In genomic region chr4:139821491-139822160, GRCm38 (mm10) we compare ENCODE assay signal across 9 mouse cellular contexts. TPM values are rescaled to one million over a fixed set of nuclear protein-coding genes. Genes with fewer than 3 reads are reported as not detected.
DNase-seq lines count a peak whose midpoint lies in the region.
"Had no signal": no experiment of that assay in that cellular context is flagged by ENCODE, and none has a peak within 500 bp of the region (broad histone marks: within the 10 kb centered on the region; RNA-seq: fewer than 3 reads in every experiment).

No protein-coding gene starts in this region.

- WGBS in midbrain, embryonic 10.5 days: under 1% methylated on average over 65 of the region's 65 CpGs

- peak; percentile 70 for DNase-seq in gastrocnemius, postnatal 10 days
- DNase-seq in gastrocnemius, adult 18-20 months (ENCODE audit: low spot score): no peak
- DNase-seq in adrenal gland, postnatal 14 days: peak; percentile 28
- DNase-seq in heart, postnatal 4 days: peak; percentile 14
- DNase-seq in midbrain, embryonic 10.5 days (ENCODE audit: low spot score): peak; percentile 88
- no peak for DNase-seq in ovary, postnatal 14 days (ENCODE audit: low spot score)
- no peak for DNase-seq in left cerebral cortex, postnatal 25 days (ENCODE audit: low spot score in 2 of 2)
- no peak for DNase-seq in right cerebral cortex, postnatal 36 days (ENCODE audit: low spot score in 2 of 2)

- peaks cover 100% of the 10 kb centered on the region for H3K4me1 ChIP-seq in midbrain, embryonic 10.5 days

- intact Hi-C loops in left cerebral cortex, postnatal 25 days (cut with DNase I): no loop called here

- H3K4me3 ChIP-seq in midbrain, embryonic 10.5 days: peak overlapping the region; percentile 53

- H3K36me3 ChIP-seq in midbrain, embryonic 10.5 days: 0 out of 2 replicates have a peak, but pooled peaks cover 3% of the 10 kb centered on the region

- H3K9me3 ChIP-seq in midbrain, embryonic 10.5 days (replicated peaks): no peaks in the 10 kb centered on the region

- peaks cover 100% of the 10 kb centered on the region for H3K27me3 ChIP-seq in midbrain, embryonic 10.5 days (ENCODE audit: low read depth, poor library complexity, severe bottlenecking)

- H3K27ac ChIP-seq in midbrain, embryonic 10.5 days (replicated peaks): peak overlapping the region; percentile 89

RNA-seq across cellular contexts. Expression of gene Pax7, which starts 11.7 kb away (rescaled TPM):
- 10 to 100 TPM in 1 of 2 experiments, 1 to 10 TPM in 1; 8.3 to 11.3 TPM for total RNA-seq in gastrocnemius, postnatal 10 days (2021)
- 1 to 10 TPM; 1.1 to 1.5 TPM for total RNA-seq in gastrocnemius, adult 18-20 months (2021)
- not detected in 2 replicates for total RNA-seq in adrenal gland, postnatal 14 days (2021)
- not detected for total RNA-seq in heart, postnatal 4 days (2021)
- 1.3 and 1.8 TPM in 2 replicates for polyA plus RNA-seq in midbrain, embryonic 10.5 days (2016; fragmentation: Nextera tagmentation; extraction: Ambion mirVana)
- total RNA-seq in left cerebral cortex, postnatal 25 days (2021): not detected
- total RNA-seq: CH12.LX had no signal

Comparison
In these comparisons a context has a peak if more than half of its experiments do, and no peak if none do; other contexts are left out.
1. DNase-seq: peak in gastrocnemius, postnatal 10 days (single experiment), adrenal gland, postnatal 14 days (single experiment), heart, postnatal 4 days (single experiment) and midbrain, embryonic 10.5 days (single experiment); none in gastrocnemius, adult 18-20 months (single experiment), ovary, postnatal 14 days (single experiment), left cerebral cortex, postnatal 25 days (0 of 2) and right cerebral cortex, postnatal 36 days (0 of 2).